Mouse (Mus musculus) erythroblast, embryonic 14.5 days (primary cell): Measurements from ENCODE around the gene Adamts15. TPM values are rescaled to one million over a fixed set of nuclear protein-coding genes. Genes with fewer than 3 reads are reported as not detected.

ENCODE experiments used
- H3K27me3 ChIP-seq: 2 replicates; pipeline ENCODE4 v1.6.1; 2012; ENCODE audit warnings: inconsistent platforms; ENCODE audit not compliant: control insufficient read depth
- H3K36me3 ChIP-seq: 2 replicates; pipeline ENCODE4 v1.6.1; 2012; ENCODE audit warnings: mild to moderate bottlenecking, inconsistent platforms; ENCODE audit not compliant: control insufficient read depth
- H3K4me1 ChIP-seq: 2 replicates; pipeline ENCODE4 v1.6.1; 2012; ENCODE audit warnings: inconsistent platforms; ENCODE audit not compliant: control insufficient read depth
- H3K4me3 ChIP-seq: replicated peaks from 2 replicates; pipeline ENCODE3; 2012; ENCODE audit warnings: moderate library complexity, mild to moderate bottlenecking, inconsistent platforms
- H3K9me3 ChIP-seq: 2 replicates; pipeline ENCODE4 v1.6.1; 2012; ENCODE audit warnings: low read length, inconsistent platforms, mixed read lengths; ENCODE audit not compliant: control insufficient read depth
- GATA1 ChIP-seq: IDR thresholded peaks from 2 replicates; pipeline ENCODE4 v1.6.1; 2012; ENCODE audit warnings: low read length, inconsistent platforms, mixed read lengths
- TAL1 ChIP-seq: IDR thresholded peaks from 3 replicates; pipeline ENCODE4 v1.6.1; 2012; ENCODE audit warnings: low read length, inconsistent platforms, mixed read lengths
- polyA plus RNA-seq: library from polyadenylated mRNA; stranded (reverse); fragments of >175 nt; gene quantifications from 2 replicates; pipeline ENCODE4 v1.2.3, GENCODE M21; 2012

Gene Adamts15
- polyA plus RNA-seq, 1 experiment: not detected

- Histone ChIP-seq H3K9me3 (peaks cover 8% of the 10 kb centered on the region), H3K4me3 (no peak overlapping the region), H3K4me1 (no peaks in the 10 kb centered on the region), H3K36me3 (no peaks in the 10 kb centered on the region), H3K27me3 (no peaks in the 10 kb centered on the region)
- TF ChIP-seq TAL1: no peak
- no peak for TF ChIP-seq GATA1
Measured at GRCm38 (mm10) chr9:30902641-30903040, 19.6 kb downstream of the Adamts15 start.

GRCm38 (mm10) chr9:30902152-30902551 lies 20.1 kb downstream of the Adamts15 start:
- Histone ChIP-seq H3K9me3 (peaks cover 8% of the 10 kb centered on the region), H3K36me3 (no peaks in the 10 kb centered on the region), H3K4me1 (no peaks in the 10 kb centered on the region), H3K4me3 (no peak overlapping the region), H3K27me3 (no peaks in the 10 kb centered on the region)
- TF ChIP-seq GATA1 (no peak), TAL1 (no peak)

DNA sequence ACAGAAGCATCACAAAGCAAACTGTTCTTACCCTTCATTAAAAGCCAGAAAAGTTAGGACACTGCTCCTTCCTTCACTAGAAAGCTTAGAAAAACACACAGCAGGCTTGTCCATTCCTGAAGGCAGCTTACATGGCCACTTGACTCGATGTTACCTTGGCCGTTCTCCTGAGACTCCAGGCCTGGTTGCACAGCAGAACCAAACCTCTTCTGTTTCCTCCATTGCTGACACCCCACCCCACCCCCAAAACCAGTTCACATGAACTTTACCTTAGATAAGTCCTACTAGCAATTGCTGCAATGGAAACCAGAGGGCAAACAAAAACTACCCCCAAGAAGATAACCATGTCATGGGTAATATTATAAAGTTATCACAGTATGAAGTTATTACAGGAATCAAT lies 25.1 kb downstream of the Adamts15 start:
- TF ChIP-seq GATA1 (no peak), TAL1 (no peak)
- Histone ChIP-seq H3K4me3 (no peak overlapping the region), H3K27me3 (no peaks in the 10 kb centered on the region), H3K4me1 (no peaks in the 10 kb centered on the region), H3K9me3 (peaks cover 4% of the 10 kb centered on the region), H3K36me3 (no peaks in the 10 kb centered on the region)

DNA sequence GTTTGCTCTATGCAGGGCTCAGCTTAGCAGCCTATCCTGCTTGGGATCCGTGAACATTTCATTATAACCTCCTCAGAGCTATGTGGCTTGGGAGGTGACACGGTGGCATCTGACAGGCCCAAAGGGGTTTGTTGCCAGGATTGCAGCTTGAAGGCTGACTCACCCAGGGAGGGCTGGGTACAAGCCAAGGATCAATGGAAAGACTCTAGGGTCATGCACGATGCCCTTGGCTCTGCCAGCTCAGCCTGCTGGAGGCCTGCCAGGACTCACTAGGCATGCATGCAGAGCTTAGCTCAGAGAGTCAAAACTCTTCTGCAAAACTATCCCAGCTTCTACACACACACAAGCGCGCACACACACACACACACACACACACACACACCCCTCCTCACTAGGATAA lies 25.5 kb downstream of the Adamts15 start:
- Histone ChIP-seq H3K4me3 (no peak overlapping the region), H3K27me3 (no peaks in the 10 kb centered on the region), H3K4me1 (no peaks in the 10 kb centered on the region), H3K36me3 (no peaks in the 10 kb centered on the region), H3K9me3 (no peaks in the 10 kb centered on the region)
- TF ChIP-seq GATA1 (no peak), TAL1 (no peak)

- no peak overlapping the region for H3K4me3 ChIP-seq
- no peaks in the 10 kb centered on the region for H3K36me3 ChIP-seq
- no peaks in the 10 kb centered on the region for H3K27me3 ChIP-seq
- no peaks in the 10 kb centered on the region for H3K4me1 ChIP-seq
- H3K9me3 ChIP-seq: no peaks in the 10 kb centered on the region
- TF ChIP-seq TAL1: no peak
- no peak for TF ChIP-seq GATA1
Measured at GRCm38 (mm10) chr9:30895618-30896017, 26.6 kb downstream of the Adamts15 start.

- Histone ChIP-seq H3K36me3 (no peaks in the 10 kb centered on the region), H3K4me1 (no peaks in the 10 kb centered on the region)
- TF ChIP-seq TAL1 (no peak), GATA1 (no peak)
Measured at GRCm38 (mm10) chr9:30886276-30886675, 36.0 kb downstream of the Adamts15 start.

DNA sequence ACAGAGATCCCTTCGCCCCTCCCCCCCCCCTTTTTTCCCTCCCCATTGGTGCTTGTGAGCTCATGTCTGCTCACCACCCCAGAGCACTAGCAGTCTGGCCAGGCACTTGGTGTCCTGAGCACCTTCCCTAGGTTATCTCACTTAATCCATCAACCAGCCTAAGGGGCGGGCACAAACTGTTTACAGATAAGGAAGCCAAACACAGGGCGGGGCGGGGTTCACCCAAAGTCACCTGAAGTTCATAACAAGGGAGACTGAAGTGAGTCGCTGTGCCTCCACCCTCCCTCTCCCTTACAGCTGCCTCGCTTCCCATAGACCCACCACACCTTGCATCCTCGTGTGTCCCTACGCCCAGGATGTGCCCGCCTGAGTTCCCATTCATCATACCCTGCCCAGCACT lies 41.7 kb downstream of the Adamts15 start:
- TF ChIP-seq TAL1 (no peak), GATA1 (no peak)
- peaks cover 2% of the 10 kb centered on the region for H3K4me1 ChIP-seq
- no peak overlapping the region for H3K4me3 ChIP-seq
- no peaks in the 10 kb centered on the region for H3K27me3 ChIP-seq
- no peaks in the 10 kb centered on the region for H3K9me3 ChIP-seq
- no peaks in the 10 kb centered on the region for H3K36me3 ChIP-seq

More at GRCm38 (mm10) chr9:30886276-30886675, 36.0 kb downstream of the Adamts15 start:
- Histone ChIP-seq H3K4me3 (no peak overlapping the region), H3K9me3 (no peaks in the 10 kb centered on the region), H3K27me3 (no peaks in the 10 kb centered on the region)

GRCm38 (mm10) chr9:30879947-30880273 lies 42.3 kb downstream of the Adamts15 start:
- Histone ChIP-seq H3K4me3 (no peak overlapping the region), H3K9me3 (no peaks in the 10 kb centered on the region), H3K4me1 (peaks cover 2% of the 10 kb centered on the region), H3K36me3 (no peaks in the 10 kb centered on the region), H3K27me3 (no peaks in the 10 kb centered on the region)
- no peak for TF ChIP-seq TAL1
- no peak for TF ChIP-seq GATA1

GRCm38 (mm10) chr9:30879248-30879946 lies 42.9 kb downstream of the Adamts15 start:
- no peaks in the 10 kb centered on the region for H3K9me3 ChIP-seq
- no peaks in the 10 kb centered on the region for H3K27me3 ChIP-seq
- TF ChIP-seq GATA1 (no peak), TAL1 (no peak)
- no peaks in the 10 kb centered on the region for H3K36me3 ChIP-seq
- no peak overlapping the region for H3K4me3 ChIP-seq
- peaks cover 2% of the 10 kb centered on the region for H3K4me1 ChIP-seq

DNA sequence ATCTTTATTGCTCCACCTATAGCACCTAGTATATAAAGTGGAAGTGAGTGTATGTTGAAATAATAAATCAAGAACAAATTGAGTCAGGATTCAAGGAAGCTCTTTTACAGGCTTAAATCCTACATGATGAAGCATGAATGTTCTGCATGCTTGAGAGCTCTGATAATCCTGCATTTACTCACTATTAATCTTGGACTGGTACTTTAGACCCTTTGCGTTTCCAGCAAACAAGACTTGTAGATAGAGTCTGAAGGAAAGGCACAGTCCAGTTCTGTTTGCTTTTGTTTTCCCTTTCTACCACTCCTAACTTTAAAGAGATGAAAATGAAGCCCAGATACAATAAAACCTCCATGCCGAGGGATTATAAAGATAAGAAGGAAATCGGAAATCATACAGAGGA lies 45.7 kb downstream of the Adamts15 start:
- Histone ChIP-seq H3K27me3 (no peaks in the 10 kb centered on the region), H3K4me1 (peaks cover 2% of the 10 kb centered on the region), H3K36me3 (no peaks in the 10 kb centered on the region), H3K4me3 (no peak overlapping the region), H3K9me3 (no peaks in the 10 kb centered on the region)
- no peak for TF ChIP-seq TAL1

GRCm38 (mm10) chr9:30855837-30856236 lies 66.4 kb downstream of the Adamts15 start:
- no peaks in the 10 kb centered on the region for H3K9me3 ChIP-seq
- no peaks in the 10 kb centered on the region for H3K4me1 ChIP-seq
- no peaks in the 10 kb centered on the region for H3K36me3 ChIP-seq
- no peak overlapping the region for H3K4me3 ChIP-seq
- H3K27me3 ChIP-seq: no peaks in the 10 kb centered on the region
- TF ChIP-seq GATA1: no peak
